Mouse (Mus musculus) testis, adult 2 months (tissue): ENCODE results near the gene Nr1d1. TPM values are rescaled to one million over a fixed set of nuclear protein-coding genes. Genes with fewer than 3 reads are reported as not detected.

Source experiments
- H3K27ac ChIP-seq: fragments of 200-500 bp; 2 replicates; pipeline ENCODE4 v1.5.1; 2012; ENCODE audit warnings: low read depth, low read length; ENCODE audit not compliant: control insufficient read depth, insufficient read depth
- H3K27me3 ChIP-seq: fragments of 200-500 bp; 2 replicates; pipeline ENCODE4 v1.6.1; 2012; ENCODE audit warnings: mild to moderate bottlenecking, low read length, moderate library complexity; ENCODE audit not compliant: control insufficient read depth, insufficient read depth
- H3K36me3 ChIP-seq: fragments of 200-500 bp; 2 replicates; pipeline ENCODE4 v1.6.1; 2012; ENCODE audit warnings: mild to moderate bottlenecking, low read length; ENCODE audit not compliant: control insufficient read depth, insufficient read depth
- H3K4me1 ChIP-seq: fragments of 200-500 bp; 2 replicates; pipeline ENCODE4 v1.6.1; 2012; ENCODE audit warnings: low read length; ENCODE audit not compliant: control insufficient read depth, insufficient read depth
- H3K4me3 ChIP-seq: fragments of 200-500 bp; 2 replicates; pipeline ENCODE4 v1.5.1; 2012; ENCODE audit warnings: low read depth, mild to moderate bottlenecking, low read length, moderate library complexity, mixed read lengths; ENCODE audit not compliant: control insufficient read depth
- CTCF ChIP-seq: fragments of 200-500 bp; IDR thresholded peaks from 2 replicates; pipeline ENCODE4 v1.5.1; 2012; ENCODE audit warnings: low read depth, mild to moderate bottlenecking, inconsistent platforms, low read length, moderate library complexity; ENCODE audit not compliant: control insufficient read depth, insufficient read depth, insufficient replicate concordance
- POLR2A ChIP-seq: fragments of 200-500 bp; IDR thresholded peaks from 2 replicates; pipeline ENCODE4 v1.6.1; 2012; ENCODE audit warnings: low read depth, mild to moderate bottlenecking, inconsistent platforms, low read length, moderate library complexity; ENCODE audit not compliant: control insufficient read depth
- polyA plus RNA-seq: library from polyadenylated mRNA; depleted of rRNA; stranded (reverse); fragments of >200 nt; gene quantifications from 2 replicates; pipeline ENCODE4 v1.2.3, GENCODE M21; 2012

Nr1d1 gene
- polyA plus RNA-seq, 1 experiment: 34.7 TPM

DNA sequence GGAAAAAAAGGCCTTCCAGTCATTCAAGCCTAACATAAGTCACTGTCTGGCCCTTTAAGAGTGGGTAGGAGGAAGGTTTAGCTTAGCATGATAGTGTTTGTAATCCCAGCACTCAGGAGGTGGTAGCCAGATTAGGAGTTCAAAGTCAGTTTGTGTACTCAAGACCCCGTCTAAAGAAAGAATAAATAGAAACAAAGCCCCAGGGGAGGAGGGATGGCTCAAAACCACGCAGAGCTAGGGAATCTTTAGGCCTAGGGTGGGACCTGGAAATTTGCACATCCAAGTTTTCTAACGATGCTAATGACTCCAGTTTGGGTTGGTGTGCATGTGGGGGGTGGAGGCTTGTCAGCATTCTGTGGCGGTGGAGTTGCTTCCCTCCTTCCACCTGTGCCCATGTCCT, 16.9 kb upstream of the Nr1d1 start:
- H3K4me3 ChIP-seq: no peak overlapping the region
- H3K27ac ChIP-seq: no peak overlapping the region
- no peak for TF ChIP-seq POLR2A
- no peak for TF ChIP-seq CTCF
- no peaks in the 10 kb centered on the region for H3K27me3 ChIP-seq
- H3K36me3 ChIP-seq: no peaks in the 10 kb centered on the region
- H3K4me1 ChIP-seq: peaks cover 7% of the 10 kb centered on the region

DNA sequence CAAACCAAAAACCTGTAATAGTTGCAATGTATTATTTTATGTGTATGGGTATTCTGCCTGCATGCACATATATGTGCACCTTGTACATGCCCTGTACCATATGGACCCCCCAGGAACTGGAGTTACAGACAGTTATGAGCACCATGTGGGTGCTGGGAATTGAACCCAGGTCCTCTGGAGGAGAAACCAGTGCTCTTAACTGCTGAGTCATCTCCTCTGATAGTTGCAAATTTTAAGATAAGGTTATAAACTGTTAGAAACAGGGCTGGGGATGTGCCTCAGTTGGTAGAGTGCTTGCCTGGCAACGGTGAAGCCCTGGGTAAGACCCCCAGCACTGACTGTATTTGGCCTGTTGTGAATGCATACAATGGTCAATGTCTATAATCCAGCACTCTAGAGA, 16.3 kb upstream of the Nr1d1 start:
- TF ChIP-seq CTCF (no peak), POLR2A (no peak)
- Histone ChIP-seq H3K4me1 (peaks cover 4% of the 10 kb centered on the region), H3K4me3 (no peak overlapping the region), H3K27ac (no peak overlapping the region), H3K36me3 (no peaks in the 10 kb centered on the region), H3K27me3 (no peaks in the 10 kb centered on the region)

DNA sequence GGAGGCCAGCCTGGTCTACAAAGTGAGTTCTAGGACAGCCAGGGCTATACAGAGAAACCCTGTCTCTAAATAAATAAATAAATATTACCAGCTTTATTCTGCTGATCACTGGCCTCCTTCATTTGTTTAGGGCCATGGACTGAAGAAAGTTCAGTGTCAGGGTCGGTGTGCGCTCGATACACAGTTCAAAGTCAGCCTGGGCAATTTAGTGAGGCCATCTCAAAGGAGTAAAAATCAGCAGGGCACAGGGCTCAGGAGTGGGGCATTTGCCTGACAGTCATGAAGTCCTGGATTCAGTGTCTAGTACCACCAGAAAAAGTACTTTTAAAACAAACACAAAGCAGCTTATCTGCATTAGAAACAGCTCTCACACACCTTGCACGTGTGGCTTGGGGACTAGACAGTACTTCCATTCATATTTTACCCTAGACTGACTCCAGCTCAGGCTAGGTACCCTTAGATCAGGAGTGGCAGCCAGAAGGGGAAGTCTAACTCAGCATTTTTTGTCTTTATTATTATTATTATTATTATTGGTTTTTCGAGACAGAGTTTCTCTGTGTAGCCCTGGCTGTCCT, 15.6 kb upstream of the Nr1d1 start:
- peaks cover 10% of the 10 kb centered on the region for H3K4me1 ChIP-seq
- H3K4me3 ChIP-seq: no peak overlapping the region
- TF ChIP-seq POLR2A: no peak
- no peak for TF ChIP-seq CTCF
- no peak overlapping the region for H3K27ac ChIP-seq
- no peaks in the 10 kb centered on the region for H3K36me3 ChIP-seq
- no peaks in the 10 kb centered on the region for H3K27me3 ChIP-seq

DNA sequence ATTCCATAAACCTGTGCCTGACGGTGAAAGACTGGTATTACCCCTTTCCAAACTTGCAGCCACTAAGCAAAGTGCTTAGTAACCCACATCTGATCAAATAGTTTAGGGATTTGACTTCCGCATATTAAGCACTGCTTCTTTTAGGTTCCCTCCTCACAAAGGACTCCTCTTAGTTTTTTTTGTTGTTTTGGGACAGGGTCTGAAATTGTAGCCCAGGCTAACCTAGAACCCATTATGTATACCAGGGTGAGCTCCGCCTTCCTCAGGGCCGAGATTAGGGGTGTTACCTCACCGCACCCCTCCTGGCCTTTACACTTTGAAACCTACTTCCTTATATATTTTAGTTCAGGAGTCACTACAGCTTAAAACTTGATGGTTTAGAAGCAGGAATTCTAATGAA, 14.7 kb upstream of the Nr1d1 start:
- no peaks in the 10 kb centered on the region for H3K36me3 ChIP-seq
- no peak overlapping the region for H3K4me3 ChIP-seq
- TF ChIP-seq POLR2A: no peak
- no peak for TF ChIP-seq CTCF
- no peaks in the 10 kb centered on the region for H3K27me3 ChIP-seq
- peaks cover 16% of the 10 kb centered on the region for H3K4me1 ChIP-seq
- H3K27ac ChIP-seq: no peak overlapping the region

DNA sequence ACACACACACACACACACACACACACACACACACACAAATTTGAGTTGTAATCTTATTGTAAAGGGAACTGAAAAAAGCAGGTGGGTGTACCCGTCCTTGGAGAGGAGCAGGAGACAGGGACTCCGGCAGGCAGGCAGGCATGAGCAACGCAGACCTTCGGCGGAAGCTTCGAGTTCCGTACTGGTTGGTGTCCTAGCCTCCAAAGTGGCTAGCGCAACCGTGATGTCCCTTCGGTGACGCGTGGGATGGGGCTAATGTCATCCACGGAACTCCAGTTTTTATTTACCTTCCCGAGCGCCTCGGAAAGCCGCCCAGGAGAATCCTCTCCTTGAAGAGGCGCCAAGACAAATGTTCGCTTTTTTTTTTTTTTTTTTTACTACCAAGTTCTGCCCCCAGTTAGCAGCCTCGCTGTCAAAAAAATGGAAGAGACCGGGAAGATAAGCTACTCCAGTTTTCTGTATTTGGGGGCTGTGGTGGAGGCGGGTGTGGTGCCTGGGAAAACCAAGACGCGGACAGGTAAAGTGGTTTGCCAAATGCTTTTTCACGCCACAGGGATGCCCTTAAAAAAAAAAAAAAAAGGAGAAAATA, 14.2 kb upstream of the Nr1d1 start:
- Histone ChIP-seq H3K27me3 (no peaks in the 10 kb centered on the region), H3K27ac (peak overlapping the region; percentile 75), H3K4me3 (peak overlapping the region; percentile 85), H3K36me3 (no peaks in the 10 kb centered on the region), H3K4me1 (peaks cover 16% of the 10 kb centered on the region)
- TF ChIP-seq CTCF (no peak), POLR2A (no peak)

DNA sequence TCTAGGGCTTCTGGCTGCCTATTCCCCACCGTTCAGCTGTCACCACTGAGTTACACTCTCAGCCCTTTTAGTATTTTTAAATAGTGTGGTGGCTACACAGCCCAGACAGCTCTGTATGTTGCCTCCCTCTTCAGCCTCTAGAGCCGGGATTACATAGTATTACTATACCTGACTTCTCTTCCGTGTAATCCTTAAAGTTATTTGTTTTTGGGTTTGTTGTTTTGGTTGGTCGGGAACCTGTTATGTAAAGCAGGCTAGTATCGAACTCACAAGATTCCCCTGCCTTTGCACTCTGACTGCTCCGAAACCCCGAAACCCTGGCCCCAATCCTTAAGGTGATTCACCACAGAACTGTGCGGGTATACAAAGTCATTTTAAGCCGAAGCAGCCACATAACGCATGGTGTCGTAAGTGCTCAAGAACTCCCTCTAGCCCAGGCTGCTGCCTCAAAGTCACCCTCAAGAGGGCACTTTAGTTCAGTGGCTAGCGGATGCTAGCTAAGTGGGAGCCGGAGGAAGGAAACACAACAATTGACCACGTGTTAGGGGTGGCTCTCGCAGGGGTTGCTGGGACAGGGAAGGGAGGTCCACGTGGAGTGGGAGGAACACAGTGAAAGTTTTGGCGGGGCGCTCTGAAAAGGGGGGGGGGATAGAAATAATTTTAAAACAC, 13.6 kb upstream of the Nr1d1 start:
- Histone ChIP-seq H3K36me3 (no peaks in the 10 kb centered on the region), H3K4me1 (peaks cover 16% of the 10 kb centered on the region), H3K4me3 (peak overlapping the region; percentile 85), H3K27ac (peak overlapping the region; percentile 84), H3K27me3 (no peaks in the 10 kb centered on the region)
- TF ChIP-seq POLR2A: peak; percentile 37; the same call in 1 of the 2 replicates
- TF ChIP-seq CTCF: peak; percentile 39; the same call in 1 of the 2 replicates

DNA sequence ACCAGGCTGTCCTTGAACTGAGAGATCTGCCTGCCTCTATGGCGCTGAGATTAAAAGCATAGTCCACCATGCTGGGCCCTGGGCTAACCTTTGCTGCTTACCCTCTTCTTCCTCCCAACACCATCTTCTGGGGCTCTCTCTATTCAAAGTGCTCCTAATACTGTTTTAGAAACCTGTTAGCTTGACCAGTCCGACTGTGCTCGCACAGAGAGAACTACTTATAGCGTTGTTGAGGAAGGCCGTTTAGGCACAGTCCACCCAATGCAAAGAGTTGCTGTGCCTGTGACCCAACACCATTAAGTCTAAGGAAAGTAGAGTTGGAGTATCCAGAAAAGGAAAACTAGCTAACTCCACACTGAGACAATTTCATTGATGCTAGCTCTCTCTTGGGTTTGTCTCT, 13.0 kb upstream of the Nr1d1 start:
- H3K4me3 ChIP-seq: no peak overlapping the region

DNA sequence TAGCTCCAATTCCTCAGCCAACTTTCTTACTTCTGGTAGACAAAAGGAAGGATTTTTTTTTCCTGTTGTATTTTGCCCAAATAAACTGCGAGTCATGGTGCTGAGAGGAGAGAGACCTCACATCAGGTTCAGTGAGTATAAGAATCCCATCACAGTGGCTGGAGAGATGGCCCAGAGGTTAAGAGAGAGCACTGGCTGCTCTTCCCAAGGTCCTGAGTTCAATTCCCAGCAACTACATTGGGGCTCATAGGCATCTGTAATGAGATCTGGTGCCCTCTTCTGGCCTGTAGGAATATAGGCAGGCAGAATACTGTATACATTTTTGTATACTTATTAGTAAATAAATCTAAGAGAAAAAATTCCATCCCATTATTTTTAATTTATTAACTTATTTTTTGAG, 12.6 kb upstream of the Nr1d1 start:
- TF ChIP-seq CTCF (no peak), POLR2A (no peak)
- no peak overlapping the region for H3K4me3 ChIP-seq
- H3K4me1 ChIP-seq: peaks cover 24% of the 10 kb centered on the region
- no peak overlapping the region for H3K27ac ChIP-seq
- no peaks in the 10 kb centered on the region for H3K36me3 ChIP-seq
- H3K27me3 ChIP-seq: no peaks in the 10 kb centered on the region

More for the DNA sequence above, 13.0 kb upstream of the Nr1d1 start:
- no peak overlapping the region for H3K27ac ChIP-seq
- H3K4me1 ChIP-seq: peaks cover 19% of the 10 kb centered on the region
- no peaks in the 10 kb centered on the region for H3K36me3 ChIP-seq
- TF ChIP-seq POLR2A (no peak), CTCF (no peak)
- no peaks in the 10 kb centered on the region for H3K27me3 ChIP-seq
